Mouse (Mus musculus) left cerebral cortex, adult 9 months (tissue): ENCODE data around the gene Lsm3.

ENCODE experiments used
- DNase-seq, 2 experiments: peaks; one replicate each; pipeline ENCODE4 v3.0.0; 2022; ENCODE audit warnings: low spot score in 2 of 2

Gene Lsm3

DNA sequence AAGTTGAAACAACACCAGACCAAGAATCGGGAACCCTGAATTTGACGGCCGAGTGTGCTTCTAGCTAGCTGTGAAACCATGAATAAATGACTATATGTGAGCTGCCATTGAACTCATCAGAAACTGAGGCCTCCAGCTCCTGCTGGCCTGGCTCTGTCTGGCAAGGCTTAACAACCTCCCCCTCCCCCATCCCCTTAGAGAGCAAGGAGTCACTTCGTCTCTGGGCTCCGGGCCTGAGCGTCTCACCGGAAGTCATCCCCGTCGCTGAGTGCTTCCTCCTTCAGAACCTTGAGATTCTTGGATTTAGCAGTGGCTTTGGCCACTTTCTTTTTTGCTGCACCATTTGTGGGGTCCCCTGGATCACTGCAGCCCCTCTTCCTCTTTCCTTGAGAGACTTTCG, 5.5 kb upstream of the Lsm3 start:
- DNase-seq, result no peak

DNA sequence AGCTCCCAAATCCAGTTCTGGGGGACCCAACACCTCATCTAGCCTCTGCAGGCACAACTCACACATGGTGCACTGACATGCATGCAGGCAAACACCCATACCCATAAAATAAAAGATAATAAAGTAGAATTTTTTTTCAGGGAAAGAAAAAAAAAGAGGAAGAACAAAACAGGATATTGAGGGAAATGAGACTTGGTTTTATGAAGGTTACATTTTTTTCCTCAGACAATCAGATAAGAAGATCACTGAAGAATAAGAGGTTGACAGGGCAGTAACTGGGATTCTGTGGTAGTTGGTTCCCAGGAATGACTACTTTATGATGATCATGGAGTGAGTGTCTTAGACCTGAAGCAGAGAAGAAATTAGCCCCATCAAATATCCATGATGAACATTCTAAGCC, 1.6 kb upstream of the Lsm3 start:
- DNase-seq, result no peak

- DNase-seq, result no peak
Observed at GRCm38 (mm10) chr6:91514737-91515362, 878 bp upstream of the Lsm3 start.

DNA sequence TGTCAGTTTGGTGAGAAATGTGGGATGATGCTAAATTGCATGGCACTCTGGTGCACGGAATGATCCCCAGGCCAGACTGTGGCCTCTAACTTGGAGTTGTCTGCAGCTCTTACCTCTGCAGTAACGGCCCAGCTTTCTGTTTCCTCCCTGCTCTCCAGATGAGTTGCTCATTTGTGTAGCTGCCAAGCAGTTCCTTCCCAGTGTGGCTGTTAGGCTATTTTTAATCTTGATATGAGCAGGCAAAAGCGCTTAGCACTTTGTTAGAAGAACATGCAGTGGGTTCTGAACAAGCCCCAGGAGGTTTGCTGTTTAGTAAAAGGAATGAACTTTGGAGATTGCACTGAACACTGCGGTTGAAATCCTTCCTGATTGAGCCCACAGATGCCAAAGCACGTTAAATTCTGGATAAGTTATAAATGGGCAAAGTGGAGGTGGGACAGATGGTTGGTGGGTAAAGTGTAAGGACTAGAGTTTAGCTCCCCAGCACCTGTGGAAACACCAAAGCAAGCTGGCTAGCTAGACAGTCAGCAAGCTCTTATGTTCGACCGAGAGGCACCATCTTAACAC, 2.8 kb downstream of the Lsm3 start:
- peak in 1 of 2 experiments; percentile 56 for DNase-seq

GRCm38 (mm10) chr6:91522816-91523215, 7.1 kb downstream of the Lsm3 start:
- DNase-seq, result no peak

GRCm38 (mm10) chr6:91525544-91525943, 9.8 kb downstream of the Lsm3 start:
- no peak for DNase-seq

- DNase-seq, result peak in 1 of 2 experiments; percentile 31
Observed at GRCm38 (mm10) chr6:91527227-91527860, 11.6 kb downstream of the Lsm3 start.

DNA sequence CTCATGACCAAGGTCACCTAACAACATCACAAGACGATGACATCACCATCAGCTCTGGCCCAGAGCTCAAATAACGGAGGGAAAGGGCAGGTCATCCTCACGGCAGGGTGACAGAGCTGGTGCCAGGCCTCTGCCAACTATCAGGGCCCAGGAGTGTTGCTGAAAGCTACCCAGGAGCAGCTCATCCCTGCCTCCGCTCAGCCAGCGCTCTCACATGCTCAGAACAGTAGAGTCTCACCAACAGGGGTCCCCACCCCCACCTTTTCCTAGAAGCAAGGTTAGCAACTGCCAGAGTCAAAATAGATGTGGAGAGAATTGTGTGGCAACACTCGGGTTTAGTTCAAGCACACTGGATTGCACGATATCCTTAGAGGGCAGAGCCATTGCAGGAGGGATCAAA, 12.5 kb downstream of the Lsm3 start:
- no peak for DNase-seq

DNA sequence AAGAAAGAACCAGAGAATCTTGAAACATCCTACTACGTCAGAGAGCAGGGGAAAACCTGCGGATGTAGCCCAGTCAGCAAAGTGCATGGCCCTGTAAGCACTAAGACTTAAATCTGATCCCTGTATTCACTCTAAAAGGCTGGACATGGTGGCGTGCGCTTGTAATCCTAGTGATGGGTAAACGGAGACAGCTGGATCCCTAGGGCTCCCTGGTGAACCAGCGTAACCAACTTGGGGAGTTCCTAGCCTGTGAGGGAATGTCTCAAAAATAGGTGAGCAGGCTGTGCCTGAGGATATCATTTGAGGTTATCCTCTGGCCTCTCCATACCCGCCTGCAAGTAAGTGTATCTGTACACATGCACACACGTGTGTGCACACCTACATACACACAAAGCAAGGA, 14.9 kb downstream of the Lsm3 start:
- DNase-seq, result no peak

GRCm38 (mm10) chr6:91531276-91531675, 15.5 kb downstream of the Lsm3 start:
- DNase-seq, result no peak

- no peak for DNase-seq
Observed at GRCm38 (mm10) chr6:91532661-91533060, 16.9 kb downstream of the Lsm3 start.

DNA sequence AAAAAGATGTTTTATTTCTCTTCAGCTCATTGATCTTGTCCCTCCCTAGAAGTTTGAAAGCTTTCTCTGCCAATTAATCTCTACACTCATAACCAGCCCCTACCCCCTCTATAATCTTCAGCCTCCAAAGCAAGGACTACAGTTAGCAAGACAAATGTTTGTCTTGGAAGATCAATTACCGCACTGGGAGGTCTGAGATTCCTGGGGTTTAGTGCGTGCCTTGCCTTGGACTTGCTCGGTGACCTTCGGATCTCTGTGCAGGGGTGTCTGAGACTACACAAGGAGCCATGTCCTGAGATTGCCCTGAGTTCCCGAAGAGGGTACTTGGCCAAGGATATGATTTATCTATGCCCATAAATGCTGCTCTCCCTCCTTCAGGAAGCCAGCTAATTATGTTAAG, 17.6 kb downstream of the Lsm3 start:
- no peak for DNase-seq

- no peak for DNase-seq
Observed at GRCm38 (mm10) chr6:91533771-91534170, 18.0 kb downstream of the Lsm3 start.

- no peak for DNase-seq
Observed at GRCm38 (mm10) chr6:91534268-91534667, 18.5 kb downstream of the Lsm3 start.

DNA sequence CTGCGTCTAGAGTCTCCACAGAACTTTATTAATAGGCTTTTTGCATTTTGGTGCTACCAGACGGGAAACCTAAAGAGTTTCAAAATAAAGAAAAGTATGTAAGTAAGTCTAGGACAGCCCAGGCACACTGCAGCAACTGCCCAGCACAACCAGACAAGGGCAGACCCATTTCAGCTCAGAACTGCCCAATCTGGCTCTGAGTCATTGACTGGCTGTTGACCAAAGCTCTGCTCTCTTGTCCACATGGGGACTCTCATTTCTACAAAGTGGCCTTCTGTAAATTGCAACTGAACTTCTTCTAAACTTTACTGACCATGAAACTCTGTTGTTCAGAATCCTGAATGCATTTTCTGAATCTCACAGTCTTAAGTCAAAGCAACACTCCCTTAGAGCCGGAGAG, 19.5 kb downstream of the Lsm3 start:
- no peak for DNase-seq

GRCm38 (mm10) chr6:91536047-91536765, 20.5 kb downstream of the Lsm3 start:
- no peak for DNase-seq

DNA sequence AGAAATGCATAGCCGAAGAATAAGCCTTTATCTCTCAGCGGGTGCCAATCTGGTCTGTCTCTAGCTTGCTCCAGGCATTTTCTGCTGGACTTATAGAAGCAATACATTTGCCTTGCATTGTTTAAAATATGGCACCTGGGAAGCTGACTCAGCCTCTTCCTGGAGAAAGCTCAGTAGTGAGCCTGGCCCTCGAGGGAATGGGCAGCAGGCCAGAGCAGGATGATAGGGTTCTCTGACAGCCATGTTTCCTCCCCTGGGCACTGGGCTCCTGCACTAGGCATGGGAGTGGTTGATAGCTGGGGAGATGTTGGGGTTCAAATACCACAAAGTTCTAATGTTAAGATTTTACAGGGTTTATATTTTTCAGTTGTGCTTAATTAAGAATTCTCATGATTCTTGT, 25.5 kb downstream of the Lsm3 start:
- no peak for DNase-seq

GRCm38 (mm10) chr6:91543056-91543455, 27.3 kb downstream of the Lsm3 start:
- DNase-seq, result no peak

- no peak for DNase-seq
Observed at GRCm38 (mm10) chr6:91546241-91546884, 30.6 kb downstream of the Lsm3 start.

- no peak for DNase-seq
Observed at GRCm38 (mm10) chr6:91547313-91547712, 31.6 kb downstream of the Lsm3 start.

GRCm38 (mm10) chr6:91549621-91550020, 33.9 kb downstream of the Lsm3 start:
- DNase-seq, result no peak

DNA sequence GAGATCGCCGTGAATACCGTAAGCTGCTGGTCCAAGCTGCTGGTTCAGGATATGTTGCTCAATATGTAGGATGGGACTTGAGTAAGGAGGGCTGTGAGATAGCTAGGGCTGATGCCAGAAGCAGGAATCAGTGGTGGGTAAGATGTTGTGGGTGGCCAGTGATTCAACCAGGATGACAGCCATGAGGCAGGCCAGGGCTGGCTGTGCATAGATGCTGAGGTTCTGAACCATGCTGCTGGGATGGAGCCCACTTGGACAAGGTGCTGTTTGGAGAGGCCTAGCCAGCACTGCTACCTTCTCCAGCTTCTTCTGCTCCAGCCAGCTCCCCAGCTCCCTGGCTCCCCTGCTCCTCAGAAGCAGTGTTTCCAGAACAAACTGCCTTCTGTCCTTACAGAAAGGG, 35.9 kb downstream of the Lsm3 start:
- DNase-seq, result peak in 1 of 2 experiments; percentile 8
